Mouse (Mus musculus): Measurements from ENCODE around the gene Slit2.

Slit2 gene

DNA sequence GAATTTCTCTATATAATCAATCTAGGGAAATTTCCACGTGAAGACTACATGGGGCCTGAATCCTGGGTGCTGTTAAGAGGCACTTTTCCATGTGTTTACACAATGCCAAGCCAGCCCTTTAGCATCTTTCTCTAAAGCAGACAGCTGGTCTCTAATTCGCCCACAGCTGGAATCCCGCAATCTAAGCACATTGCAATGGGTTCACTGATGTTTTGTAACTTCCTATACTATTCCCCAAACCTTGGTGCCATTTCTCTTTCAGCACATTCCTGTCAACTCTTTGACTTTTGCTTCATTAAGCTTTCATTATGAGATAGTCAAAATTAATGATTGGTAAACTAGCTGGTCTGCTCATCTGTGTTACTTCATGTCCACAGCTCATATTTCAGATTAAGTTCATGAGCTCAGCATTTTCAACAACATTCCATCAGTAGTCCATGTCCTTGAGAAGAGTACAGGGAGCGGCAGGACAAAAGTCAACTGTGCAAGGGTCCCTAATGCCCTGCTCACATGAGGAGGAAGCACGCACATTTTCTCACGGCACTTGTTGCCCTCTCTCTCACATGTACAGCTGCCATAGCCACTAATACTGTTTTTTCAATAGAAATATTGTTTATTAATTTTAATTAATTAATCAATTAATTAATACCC, 247.6 kb downstream of the Slit2 start:
- DNase-seq (ENCODE audit: low spot score in 2 of 2): no peak

DNA sequence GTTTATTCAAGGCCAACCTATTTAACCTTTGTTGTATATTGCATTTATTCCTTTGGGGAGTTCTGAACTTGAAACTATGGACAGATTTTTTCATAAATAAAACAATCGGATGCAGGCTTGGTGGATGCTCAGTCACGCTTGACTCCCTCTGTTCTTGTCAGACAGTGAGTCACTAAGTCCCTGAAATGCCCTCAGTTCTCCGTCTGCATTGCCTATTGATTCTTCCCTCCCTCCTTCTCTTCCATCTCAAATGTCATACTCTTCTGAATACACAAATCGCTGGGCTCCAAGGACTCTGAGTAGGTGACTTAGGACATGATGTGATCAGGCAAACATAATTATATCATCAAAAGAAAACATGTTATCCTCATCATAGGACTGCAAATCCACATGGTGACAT, 251.8 kb downstream of the Slit2 start:
- no peak for DNase-seq (ENCODE audit: low spot score in 2 of 2)

DNA sequence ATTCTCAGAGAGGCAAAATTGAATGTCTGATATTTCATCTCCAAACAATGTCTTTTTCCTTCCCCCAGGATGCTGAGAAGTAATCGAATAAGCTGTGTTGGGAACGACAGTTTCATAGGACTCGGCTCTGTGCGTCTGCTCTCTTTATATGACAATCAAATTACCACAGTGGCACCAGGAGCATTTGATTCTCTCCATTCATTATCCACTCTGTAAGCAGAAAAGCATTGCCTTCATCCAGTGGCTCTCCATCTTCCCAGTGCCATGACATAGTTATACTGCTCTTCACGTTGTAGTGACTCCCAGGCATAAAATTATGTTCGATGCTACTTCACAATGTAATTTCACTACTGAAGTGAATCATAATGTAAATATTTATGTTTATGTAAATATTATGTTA, 252.3 kb downstream of the Slit2 start:
- DNase-seq (ENCODE audit: low spot score in 2 of 2): no peak

DNA sequence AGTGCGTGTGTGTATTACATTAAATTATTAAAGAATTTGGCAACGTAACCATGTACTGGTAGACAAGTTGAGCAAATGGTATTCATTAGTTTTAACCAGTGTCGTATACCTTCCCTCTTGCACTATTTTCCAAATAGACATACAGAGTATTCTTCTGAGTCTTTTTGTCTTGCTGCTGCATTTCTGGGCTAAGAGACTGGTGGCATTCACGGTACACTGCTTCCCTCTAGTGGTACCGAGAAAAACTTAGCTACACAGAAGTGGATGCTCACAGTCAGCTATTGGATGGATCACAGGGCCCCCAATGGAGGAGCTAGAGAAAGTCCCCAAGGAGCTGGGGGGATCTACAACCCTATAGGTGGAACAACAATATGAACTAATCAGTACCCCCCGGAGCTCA, 257.8 kb downstream of the Slit2 start:
- DNase-seq (ENCODE audit: low spot score in 2 of 2): peak in 1 of 2 experiments; percentile 18

DNA sequence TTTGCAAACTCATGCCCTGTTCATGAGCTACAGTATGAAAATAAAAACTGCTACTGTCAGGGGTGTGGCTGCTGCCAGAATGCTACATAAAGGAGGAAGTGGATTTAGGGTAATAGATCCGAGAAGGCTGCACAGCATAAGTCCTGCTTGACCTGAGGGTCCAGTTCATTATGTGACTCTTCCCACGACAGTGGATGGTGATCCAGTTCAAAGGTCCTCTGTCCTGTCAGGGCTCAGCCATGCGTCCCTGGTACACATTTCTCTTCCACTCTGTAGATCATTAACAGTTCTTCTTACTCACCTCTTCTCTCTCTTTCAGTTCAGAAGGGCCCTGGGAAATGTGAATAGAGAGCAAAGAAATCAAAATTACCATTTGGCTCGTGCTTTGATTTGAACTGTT, 265.4 kb downstream of the Slit2 start:
- no peak for DNase-seq (ENCODE audit: low spot score in 2 of 2)

DNA sequence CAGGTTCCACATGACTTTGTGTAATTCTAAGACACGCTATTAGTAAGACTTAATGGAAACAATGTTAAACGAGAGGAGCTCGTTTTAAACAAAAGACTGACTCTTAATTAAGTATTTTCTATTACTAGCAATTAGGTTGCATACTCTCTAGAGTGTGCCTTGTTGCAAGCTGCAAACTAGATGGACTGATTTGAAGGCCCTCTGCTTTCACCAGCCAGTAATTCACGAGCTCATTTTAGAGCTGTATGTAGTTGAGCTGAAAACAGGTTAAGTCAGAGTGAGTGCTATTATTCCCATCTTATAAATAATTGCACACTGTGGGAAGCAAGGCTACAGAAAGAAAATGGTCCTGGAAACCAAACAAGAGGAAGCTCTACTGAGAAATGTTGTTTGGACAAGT, 294.6 kb downstream of the Slit2 start:
- no peak for DNase-seq (ENCODE audit: low spot score in 2 of 2)

DNA sequence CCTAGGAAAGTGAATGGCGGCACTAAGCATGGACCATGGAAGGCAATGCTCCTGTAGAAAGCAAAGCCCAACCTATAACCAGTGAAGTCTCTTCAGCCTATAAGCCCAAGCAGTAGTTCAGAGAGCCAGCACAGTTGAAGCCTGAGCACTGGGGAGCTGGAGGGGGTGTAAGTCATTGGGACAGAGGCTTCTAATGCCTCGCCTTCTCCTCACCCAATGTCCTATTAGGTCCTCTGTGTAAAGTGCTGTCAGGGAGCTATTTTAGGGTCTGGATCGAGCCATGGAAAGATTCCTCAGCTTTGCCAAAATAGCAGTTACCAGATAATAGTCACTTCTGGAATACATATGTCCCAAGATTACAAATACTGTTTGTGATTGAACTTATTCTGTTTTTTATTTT, 318.2 kb downstream of the Slit2 start:
- no peak for DNase-seq (ENCODE audit: low spot score in 2 of 2)

DNA sequence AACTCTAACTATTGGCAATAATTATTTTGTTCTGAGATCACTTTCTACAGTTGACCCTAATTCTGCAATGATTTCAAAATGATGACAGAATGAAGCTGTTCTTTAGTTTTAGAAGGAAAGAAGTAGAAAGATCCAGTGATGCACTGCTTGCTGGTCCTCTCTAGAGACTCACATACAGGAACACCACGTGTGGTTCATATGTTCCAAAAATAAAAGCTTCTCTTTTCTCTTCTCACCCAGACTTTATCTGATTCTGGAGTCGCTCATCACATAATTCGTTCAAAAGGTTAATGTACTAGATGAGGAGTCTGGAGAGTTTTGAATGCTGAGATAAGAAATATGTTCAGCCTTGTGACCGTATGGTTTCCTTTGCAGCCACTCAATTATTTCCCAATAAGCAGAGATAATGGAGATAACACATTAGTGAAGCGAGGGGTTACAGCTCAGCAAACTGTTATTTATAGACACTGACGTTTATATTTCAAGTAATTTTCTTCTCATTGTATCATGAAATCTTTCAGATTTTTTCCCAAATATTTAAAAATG, 332.2 kb downstream of the Slit2 start:
- no peak for DNase-seq (ENCODE audit: low spot score in 2 of 2)

DNA sequence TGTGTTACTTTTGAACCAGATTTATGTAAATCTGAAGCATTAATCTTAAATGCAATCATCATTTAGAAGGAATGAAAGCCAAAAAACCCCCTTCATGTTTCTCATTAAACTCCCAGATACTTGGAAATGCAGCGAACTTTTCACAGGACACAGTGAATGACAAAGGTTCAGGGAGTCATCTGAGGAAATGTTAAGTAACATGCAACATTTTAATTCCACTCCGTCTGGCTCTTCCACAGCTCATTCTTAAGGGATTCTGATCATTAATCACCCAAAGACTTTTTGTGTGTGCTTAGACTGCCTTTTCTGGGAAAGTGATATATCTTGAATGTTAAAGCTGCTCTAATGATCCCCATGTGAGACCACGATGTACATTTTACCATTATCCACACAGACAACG, 337.7 kb downstream of the Slit2 start:
- no peak for DNase-seq (ENCODE audit: low spot score in 2 of 2)

DNA sequence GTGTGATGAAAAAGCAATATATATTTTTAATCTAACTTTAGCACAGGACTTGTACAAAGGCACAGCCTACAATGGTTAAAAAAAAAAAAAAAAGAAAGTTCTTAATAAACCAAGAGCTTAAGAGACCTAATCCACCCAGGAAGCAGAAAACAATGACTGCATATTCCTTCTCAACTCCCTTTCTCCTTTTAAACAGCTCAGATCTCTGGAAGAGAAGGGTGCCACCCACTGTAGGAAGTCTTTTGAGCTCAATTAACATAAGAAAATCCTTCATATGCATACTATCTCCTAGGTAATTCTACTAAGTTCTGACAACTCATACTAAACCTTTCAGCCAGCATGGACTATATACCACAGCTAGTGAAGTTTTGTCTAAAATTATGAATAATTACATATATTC, 343.3 kb downstream of the Slit2 start:
- no peak for DNase-seq (ENCODE audit: low spot score in 2 of 2)

DNA sequence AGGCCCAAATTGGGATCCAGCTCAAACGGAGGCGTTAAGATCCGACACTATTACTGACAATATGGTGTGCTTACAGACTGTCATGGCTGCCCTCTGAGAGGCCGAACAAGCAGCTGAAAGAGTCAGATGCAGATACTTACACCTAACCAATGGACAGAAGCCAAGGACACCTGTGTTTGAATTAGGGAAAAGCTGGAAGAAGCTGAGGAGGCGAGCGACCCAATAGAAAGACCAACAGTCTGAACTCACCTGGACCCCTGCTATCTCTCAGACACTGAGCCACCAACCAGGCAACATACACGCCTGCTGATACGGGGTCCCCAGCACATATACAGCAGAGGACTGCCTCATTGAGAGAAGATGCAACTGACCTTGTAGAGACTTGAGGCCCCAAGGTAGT, 344.7 kb downstream of the Slit2 start, which contains the start of gene 5730480H06Rik:
Gene 5730480H06Rik (plus strand): TSS at position 301 of the 400 bp plus-strand sequence.
- no peak for DNase-seq (ENCODE audit: low spot score in 2 of 2)

DNA sequence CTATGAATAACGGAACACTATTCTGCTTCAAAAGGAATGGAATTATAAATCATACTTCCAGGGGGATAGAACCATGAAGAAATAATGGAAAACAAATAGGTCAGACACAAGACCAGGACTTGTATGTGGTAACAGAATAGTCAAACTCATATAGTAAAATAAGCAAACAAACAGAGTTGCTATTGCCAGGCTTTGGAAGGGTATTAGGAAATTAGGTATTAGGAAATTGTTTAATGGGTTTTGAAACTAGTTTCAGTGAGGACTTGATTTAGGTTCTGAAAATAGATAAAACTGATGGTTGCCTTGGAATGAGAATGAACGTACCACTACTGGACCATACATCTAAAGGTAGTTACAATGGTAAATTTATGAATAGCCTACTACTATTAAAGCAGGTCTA, 346.8 kb downstream of the Slit2 start:
- no peak for DNase-seq (ENCODE audit: low spot score in 2 of 2)

DNA sequence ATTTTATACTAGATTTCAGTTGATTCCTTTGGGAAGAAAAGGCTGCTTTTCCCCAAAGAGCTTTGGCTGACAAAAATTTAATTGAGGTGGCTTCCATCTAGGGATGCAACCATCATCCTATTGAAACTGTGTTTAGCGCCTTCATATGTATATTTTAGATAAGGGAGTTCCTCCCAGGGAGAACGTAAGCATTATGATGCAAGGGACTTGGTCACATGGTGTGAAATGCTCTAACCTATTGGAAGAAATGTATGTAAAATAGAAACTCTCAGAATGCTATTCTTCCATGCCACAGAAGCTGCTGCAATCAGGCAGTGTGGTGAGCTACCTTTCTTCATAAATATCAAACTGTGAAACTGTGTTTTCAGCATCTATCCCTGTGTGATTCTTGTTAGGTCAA, 347.9 kb downstream of the Slit2 start:
- no peak for DNase-seq (ENCODE audit: low spot score in 2 of 2)

DNA sequence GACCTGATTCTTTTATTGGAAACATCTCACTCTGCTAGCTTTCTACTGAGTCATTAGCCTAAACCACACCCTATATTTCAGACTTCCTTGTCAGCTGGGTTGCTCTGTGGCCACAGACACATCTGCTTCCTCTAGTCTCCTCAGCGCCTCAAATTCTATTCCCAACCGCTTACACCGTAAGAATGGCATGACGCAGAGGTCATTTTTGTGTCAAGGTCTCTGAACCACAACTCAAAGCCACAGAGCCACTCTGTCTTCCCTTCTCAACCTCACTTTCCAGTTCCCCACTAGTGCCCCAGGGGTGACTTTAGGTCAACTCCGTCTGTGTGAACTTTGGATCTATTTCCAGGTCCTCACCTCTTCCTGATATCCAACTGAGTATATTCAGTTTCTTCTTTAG, 348.5 kb downstream of the Slit2 start:
- DNase-seq (ENCODE audit: low spot score in 2 of 2): no peak

DNA sequence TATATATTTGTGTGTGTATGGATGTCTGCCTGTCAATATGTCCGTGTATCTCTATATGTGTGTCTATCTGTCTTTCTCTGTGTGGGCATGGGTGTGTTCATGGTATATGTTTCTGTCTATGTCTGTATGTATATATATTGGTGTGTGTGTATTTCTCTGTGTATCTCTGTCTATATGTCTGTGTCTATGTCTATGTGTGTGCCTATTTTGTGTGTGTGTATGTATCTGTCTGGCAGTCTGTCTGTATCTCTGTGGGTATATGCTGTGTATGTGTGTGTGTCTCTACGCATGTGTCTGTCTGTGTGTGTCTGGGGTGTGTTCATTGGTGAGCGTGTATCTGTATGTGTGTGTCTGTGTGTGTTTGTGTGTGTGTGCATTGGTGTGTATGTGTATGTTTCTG, 350.5 kb downstream of the Slit2 start:
- DNase-seq (ENCODE audit: low spot score in 2 of 2): no peak

DNA sequence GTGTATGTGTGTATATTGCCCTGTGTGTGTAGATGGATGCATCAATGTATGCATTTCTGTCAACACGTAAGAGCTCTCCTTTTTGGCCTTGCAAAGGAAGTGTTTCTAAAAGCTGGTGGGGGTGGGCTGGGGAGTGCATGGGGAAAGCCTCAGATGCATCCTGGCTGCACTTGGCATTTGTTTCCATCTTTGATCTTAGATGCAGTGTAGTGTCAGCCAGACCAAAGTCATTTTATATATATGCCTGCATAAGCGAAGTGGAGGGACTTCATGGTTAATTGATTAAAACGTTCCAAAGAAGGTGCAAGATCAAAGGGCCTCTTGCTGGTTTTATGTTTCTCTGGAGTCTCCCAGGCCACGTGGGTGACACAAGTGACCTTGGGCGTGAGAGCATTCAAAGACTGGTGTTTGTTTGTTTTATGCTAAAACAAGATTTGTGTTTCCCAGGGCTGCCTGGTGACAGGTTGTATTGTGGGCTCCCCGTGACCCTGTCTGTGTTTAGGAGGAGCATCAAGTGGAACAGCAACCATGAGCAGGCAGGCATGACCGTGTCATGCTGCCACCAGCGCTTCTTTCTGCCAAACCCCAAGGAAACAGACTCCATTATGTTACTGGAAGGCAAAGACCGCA, 351.1 kb downstream of the Slit2 start:
- DNase-seq (ENCODE audit: low spot score in 2 of 2): no peak

DNA sequence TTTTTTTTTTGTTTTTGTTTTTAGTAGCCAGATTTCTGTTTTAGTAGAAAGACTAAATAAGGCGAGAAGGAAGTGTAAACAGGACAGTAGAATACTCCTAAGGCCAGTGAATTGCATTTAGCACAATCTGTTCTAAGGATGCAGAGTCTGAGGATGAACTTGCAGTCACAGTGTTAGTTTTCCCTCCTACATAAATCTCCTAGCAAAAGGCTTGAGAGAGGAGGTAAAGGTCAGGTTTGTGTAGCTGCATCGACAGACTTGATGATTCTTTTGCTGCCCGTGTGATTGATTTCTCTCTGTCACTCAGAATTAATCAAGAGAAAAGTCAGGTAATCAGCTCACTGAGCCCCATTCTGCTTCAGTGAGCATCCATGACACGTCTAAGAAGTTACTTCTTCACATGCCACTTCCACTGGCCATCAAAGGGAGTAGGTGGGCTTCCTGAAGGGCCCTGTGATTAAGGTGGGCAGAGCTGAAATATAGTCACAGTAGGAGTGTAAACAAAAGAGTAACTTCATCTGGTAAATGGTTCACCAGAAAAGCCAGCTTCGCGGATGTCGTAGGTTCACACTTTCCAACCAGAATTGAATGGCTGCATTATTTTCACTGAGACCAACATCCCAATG, 358.0 kb downstream of the Slit2 start:
- DNase-seq (ENCODE audit: low spot score in 2 of 2): no peak

DNA sequence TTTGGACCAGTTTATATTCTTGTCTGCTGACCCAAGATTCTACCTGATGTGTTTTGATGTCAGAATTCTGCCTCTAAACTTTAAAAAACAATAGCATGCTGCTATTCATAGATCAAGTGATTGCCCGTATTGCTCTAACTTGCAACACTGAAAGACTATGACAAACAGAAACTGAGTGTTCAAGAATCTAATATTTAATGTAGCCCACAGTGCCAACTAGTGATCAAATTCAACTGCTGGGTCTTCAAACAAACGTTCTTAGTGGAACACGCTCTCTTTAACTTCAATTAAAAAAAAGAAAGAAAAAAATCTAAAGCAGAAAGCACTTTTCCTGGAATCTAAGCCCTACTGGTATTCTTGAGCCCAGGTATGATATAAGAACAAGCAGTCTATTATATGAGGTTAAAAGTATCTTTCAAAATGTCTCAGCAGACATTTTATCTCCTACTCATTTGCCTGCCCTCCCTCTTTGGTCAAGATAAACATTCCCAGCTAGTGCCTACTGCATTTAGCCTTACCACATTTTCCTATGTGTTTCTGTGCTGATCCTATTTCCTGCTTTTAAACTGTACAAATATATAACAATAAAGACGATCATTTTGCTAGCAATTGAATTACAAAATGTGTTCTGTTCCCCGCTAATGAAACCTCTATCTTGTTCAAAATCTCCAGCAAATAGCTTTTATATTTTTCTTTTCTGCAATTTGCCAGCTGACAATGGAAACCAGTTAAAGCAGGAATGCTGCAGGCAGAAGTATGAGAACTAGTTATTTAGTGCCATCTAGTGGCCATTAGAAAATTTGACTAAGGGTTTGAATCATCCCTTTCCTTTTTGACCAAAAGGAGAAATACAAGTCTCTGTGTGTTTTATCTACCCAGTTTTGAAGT, 362.4 kb downstream of the Slit2 start:
- no peak for DNase-seq (ENCODE audit: low spot score in 2 of 2)

DNA sequence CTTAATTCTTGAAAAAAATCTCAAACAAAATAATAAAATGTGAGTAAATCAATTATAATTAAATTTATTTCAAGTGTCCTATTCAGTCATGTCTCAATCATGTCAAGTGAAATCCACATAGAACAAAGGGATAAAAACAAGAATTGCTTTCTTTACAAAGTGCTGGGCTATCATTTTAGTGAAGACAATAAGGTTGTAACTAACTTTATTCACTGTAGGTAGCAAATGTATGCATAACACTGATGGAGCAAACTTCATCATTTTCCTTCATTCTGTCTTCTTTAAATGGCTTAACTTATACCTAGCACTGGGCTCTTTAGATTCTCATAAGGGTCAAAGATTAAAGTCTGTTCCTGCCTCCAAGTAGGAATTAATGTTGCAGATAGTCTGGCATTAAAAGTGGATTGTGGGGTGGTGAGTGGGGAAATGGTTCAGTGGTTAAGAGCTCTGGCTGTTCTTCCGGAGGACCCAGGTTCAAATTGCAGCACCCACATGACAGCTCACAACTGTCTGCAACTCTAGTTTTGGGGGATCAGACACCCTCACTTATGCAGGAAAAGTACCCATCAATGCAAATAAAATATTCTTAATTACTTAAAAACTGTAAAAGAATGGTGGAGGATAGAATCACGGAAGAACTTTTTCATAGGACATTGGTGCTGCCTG, 363.2 kb downstream of the Slit2 start:
- DNase-seq (ENCODE audit: low spot score in 2 of 2): no peak

DNA sequence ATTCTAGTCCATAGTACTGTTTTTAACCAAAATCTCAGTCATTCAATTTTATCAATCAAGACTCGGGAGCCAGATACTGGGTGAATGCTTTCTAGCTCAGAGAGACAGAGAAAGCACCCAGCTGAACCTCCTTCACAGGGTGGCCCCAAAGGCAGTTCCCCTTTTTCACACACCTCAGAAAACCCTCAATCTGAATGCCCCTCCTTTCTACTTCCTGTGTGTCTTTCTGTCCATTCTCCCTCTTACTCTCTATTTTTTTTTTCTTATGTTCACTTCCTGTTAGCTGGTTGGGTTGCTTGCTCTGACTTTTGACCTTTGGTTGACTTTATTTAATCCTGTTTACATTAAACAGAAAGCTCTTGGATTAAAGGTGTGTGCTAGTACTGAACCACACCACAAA, 366.4 kb downstream of the Slit2 start:
- DNase-seq (ENCODE audit: low spot score in 2 of 2): no peak

All from cerebellum, postnatal 4 days (tissue).